Mouse (Mus musculus): ENCODE data around the gene Snapc1. TPM values are rescaled to one million over a fixed set of nuclear protein-coding genes. Genes with fewer than 3 reads are reported as not detected.

Snapc1 gene
- 15.3 and 16.7 TPM in 2 replicates for polyA plus RNA-seq (2015; fragmentation: Nextera tagmentation; extraction: Ambion mirVana)

DNA sequence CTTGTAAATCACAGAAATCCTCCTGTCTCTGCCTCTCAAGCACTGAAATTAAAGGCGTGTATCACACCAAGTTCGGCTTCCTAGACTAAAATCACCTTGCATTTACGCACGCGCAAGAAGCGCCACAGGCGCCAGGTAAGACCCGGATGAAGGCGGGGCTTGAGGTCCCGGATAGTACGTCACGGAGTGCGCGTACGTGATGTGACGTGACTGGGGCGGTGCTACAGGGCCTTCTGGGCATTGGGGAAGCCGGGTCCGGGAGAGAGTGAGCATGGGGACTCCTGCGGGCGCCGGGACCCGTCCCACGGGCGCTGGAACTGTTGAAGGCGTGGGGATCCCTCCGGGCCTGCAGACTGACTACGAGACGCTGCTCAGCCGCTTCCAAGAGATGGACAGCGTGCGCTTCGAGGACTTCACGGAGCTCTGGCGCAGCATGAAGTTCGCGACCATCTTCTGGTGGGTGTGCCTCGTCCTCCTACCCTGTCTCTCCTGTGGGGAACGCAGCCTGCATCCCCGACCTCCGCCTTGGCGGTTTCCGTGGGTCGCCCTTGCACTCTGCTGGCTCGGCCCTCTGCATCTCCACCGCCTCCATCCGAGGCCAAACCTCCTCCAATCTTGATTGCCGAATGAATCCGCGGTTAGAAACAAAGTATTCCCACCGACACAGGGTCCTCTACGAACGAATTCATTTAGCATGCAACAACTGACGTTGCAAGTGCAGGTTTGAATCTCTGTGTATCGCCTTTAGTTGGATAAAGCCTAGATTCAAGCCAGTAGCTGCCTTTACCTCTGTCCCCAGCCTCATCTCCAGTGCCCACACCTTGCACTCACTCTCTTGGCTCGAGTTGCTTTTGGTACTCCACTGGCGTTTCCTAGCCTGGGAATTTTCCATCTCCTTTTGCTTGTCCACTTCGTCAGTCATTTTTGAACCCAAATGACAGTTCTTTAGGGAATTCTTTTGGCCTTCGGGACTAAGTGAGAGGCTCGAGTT is at the start of gene Snapc1:
Gene Snapc1 (plus strand): TSS at position 191 of the 991 bp plus-strand sequence.
- WGBS = under 1% methylated on average over 60 of the region's 60 CpGs
- H3K4me3 ChIP-seq = peak within 1 kb of the TSS; percentile 71

GRCm38 (mm10) chr12:73918479-73918878 is 45.8 kb upstream of the Snapc1 start:
- no peak for ATAC-seq (ENCODE audit: extremely low read depth, insufficient number of reproducible peaks, low FRiP score, low TSS enrichment)
- Histone ChIP-seq H3K27ac (replicated peaks) (no peak overlapping the region), H3K4me2 (no peak overlapping the region), H3K36me3 (0 out of 2 replicates have a peak, but pooled peaks cover 3% of the 10 kb centered on the region), H3K4me3 (no peak overlapping the region), H3K27me3 (replicated peaks) (no peaks in the 10 kb centered on the region), H3K9me3 (no peaks in the 10 kb centered on the region), H3K9ac (no peak overlapping the region), H3K4me1 (peaks cover 38% of the 10 kb centered on the region)
- WGBS = 86% methylated on average over 5 of the region's 5 CpGs

More for the DNA sequence above, at the start of gene Snapc1:
- no peaks in the 10 kb centered on the region for H3K9me3 ChIP-seq
- no peaks in the 10 kb centered on the region; the same call in 1 of the 2 replicates for H3K27me3 ChIP-seq (replicated peaks)
- H3K4me1 ChIP-seq = peaks cover 12% of the 10 kb centered on the region
- peak within 1 kb of the TSS; percentile 75 for H3K27ac ChIP-seq (replicated peaks)
- peak; percentile 99 for ATAC-seq (ENCODE audit: extremely low read depth, insufficient number of reproducible peaks, low FRiP score, low TSS enrichment)
- peak within 1 kb of the TSS; percentile 87 for H3K9ac ChIP-seq
- H3K4me2 ChIP-seq = peak within 1 kb of the TSS; percentile 86
- H3K36me3 ChIP-seq = peaks cover 26% of the 10 kb centered on the region

DNA sequence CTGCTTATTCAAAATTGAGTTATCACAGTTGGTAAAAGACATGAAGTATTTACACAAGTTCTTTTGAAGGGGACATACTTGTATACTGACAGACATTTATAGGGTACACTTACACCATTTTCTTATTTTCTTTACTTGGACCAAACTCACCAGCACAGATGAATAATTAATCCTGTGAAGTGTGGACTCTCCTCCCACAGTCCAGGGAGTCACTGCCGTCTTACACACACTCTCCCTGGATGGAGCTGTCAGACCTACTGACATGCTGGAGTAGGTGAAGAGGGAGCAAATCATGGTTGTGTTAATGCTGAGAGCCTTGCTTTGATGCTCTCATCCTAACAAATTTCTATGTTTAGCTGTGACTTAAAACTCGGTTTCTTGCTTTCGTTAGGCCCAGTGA is 34.0 kb upstream of the Snapc1 start:
- no peak overlapping the region for H3K9ac ChIP-seq
- H3K9me3 ChIP-seq = no peaks in the 10 kb centered on the region
- no peak overlapping the region; the same call in 1 of the 2 replicates for H3K27ac ChIP-seq (replicated peaks)
- no peaks in the 10 kb centered on the region for H3K27me3 ChIP-seq (replicated peaks)
- H3K4me1 ChIP-seq = peaks cover 5% of the 10 kb centered on the region; the same call in 1 of the 2 replicates
- no peak for ATAC-seq (ENCODE audit: extremely low read depth, insufficient number of reproducible peaks, low FRiP score, low TSS enrichment)
- 56% methylated on average over 3 of the region's 3 CpGs for whole genome bisulfite sequencing
- no peak overlapping the region for H3K4me2 ChIP-seq
- H3K4me3 ChIP-seq = no peak overlapping the region
- peaks cover 81% of the 10 kb centered on the region for H3K36me3 ChIP-seq

GRCm38 (mm10) chr12:73931274-73931673 is 33.0 kb upstream of the Snapc1 start:
- Histone ChIP-seq H3K27me3 (replicated peaks) (no peaks in the 10 kb centered on the region), H3K27ac (replicated peaks) (no peak overlapping the region), H3K36me3 (peaks cover 89% of the 10 kb centered on the region), H3K9me3 (no peaks in the 10 kb centered on the region), H3K9ac (no peak overlapping the region), H3K4me3 (no peak overlapping the region), H3K4me2 (no peak overlapping the region), H3K4me1 (no peaks in the 10 kb centered on the region)
- WGBS = 48% methylated on average over 5 of the region's 5 CpGs
- ATAC-seq (ENCODE audit: extremely low read depth, insufficient number of reproducible peaks, low FRiP score, low TSS enrichment) = no peak

- Histone ChIP-seq H3K27ac (replicated peaks) (no peak overlapping the region), H3K36me3 (peaks cover 94% of the 10 kb centered on the region), H3K9me3 (no peaks in the 10 kb centered on the region), H3K4me1 (no peaks in the 10 kb centered on the region), H3K9ac (no peak overlapping the region), H3K4me3 (no peak overlapping the region), H3K4me2 (no peak overlapping the region), H3K27me3 (replicated peaks) (no peaks in the 10 kb centered on the region)
- 64% methylated on average over 2 of the region's 2 CpGs for WGBS
- no peak for ATAC-seq (ENCODE audit: extremely low read depth, insufficient number of reproducible peaks, low FRiP score, low TSS enrichment)
These were observed 29.8 kb upstream of the Snapc1 start for GRCm38 (mm10) chr12:73934528-73934927.

DNA sequence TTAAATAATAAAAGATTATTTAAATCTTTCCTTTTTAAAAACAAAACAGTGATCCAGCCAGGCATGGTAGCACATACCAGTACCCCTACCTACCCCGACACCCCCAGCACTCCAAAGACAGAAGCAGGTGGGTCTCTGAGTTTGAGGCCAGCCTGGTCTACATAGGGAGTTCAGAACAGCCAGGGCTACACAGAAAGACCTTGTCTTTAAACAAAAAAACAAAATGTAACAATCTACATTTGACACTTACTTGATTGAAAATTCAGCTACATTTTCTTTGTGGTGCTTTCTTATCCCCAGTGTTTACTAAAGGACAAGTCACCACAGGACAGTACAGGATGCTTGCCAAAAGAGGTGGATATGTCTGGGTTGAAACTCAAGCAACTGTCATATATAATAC is 26.9 kb upstream of the Snapc1 start, which contains the start of gene Gm49321:
Gene Gm49321 (plus strand): TSS at position 301 of the 400 bp plus-strand sequence.
- ATAC-seq (ENCODE audit: extremely low read depth, insufficient number of reproducible peaks, low FRiP score, low TSS enrichment) = no peak
- peaks cover 8% of the 10 kb centered on the region; the same call in 1 of the 2 replicates for H3K4me1 ChIP-seq
- no peak within 1 kb of the TSS for H3K27ac ChIP-seq (replicated peaks)
- H3K27me3 ChIP-seq (replicated peaks) = no peaks in the 10 kb centered on the region
- WGBS = 90% methylated on average over 1 of the region's 1 CpGs
- no peak within 1 kb of the TSS for H3K4me2 ChIP-seq
- peaks cover 94% of the 10 kb centered on the region for H3K36me3 ChIP-seq
- H3K9me3 ChIP-seq = no peaks in the 10 kb centered on the region
- no peak within 1 kb of the TSS for H3K9ac ChIP-seq
- no peak within 1 kb of the TSS for H3K4me3 ChIP-seq

- no peak for ATAC-seq (ENCODE audit: extremely low read depth, insufficient number of reproducible peaks, low FRiP score, low TSS enrichment)
- Histone ChIP-seq H3K4me2 (no peak overlapping the region), H3K27me3 (replicated peaks) (no peaks in the 10 kb centered on the region), H3K4me3 (no peak overlapping the region), H3K9ac (no peak overlapping the region), H3K9me3 (no peaks in the 10 kb centered on the region), H3K4me1 (peaks cover 12% of the 10 kb centered on the region; the same call in 1 of the 2 replicates), H3K36me3 (peaks cover 92% of the 10 kb centered on the region), H3K27ac (replicated peaks) (no peak overlapping the region)
- 80% methylated on average over 6 of the region's 6 CpGs for WGBS
These were observed 24.7 kb upstream of the Snapc1 start for GRCm38 (mm10) chr12:73939542-73939941.

DNA sequence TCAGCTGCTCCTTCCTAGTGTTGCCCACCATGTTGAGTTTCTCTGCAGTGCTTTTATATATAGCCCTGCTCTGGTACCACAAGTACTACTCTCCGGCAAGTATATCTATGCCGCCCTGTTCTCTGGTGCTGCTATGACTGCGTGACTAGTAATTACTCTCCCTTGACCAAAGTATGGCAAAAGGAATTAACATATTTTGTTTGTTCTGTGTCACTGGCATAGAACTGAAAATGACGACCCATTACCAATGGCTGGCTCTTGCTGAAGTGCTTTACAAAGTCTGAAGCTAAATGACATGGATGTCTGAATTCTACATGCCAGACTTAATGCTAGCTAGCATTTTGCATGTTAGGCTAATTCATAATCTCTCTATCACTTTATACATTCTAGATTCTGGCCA is 15.9 kb upstream of the Snapc1 start:
- Histone ChIP-seq H3K4me3 (peak overlapping the region; percentile 55), H3K9me3 (no peaks in the 10 kb centered on the region), H3K36me3 (peaks cover 41% of the 10 kb centered on the region), H3K27me3 (replicated peaks) (no peaks in the 10 kb centered on the region), H3K9ac (peak overlapping the region; percentile 82), H3K4me2 (peak overlapping the region; percentile 70), H3K27ac (replicated peaks) (peak overlapping the region; percentile 81), H3K4me1 (peaks cover 27% of the 10 kb centered on the region)
- 76% methylated on average over 4 of the region's 4 CpGs for WGBS
- no peak for ATAC-seq (ENCODE audit: extremely low read depth, insufficient number of reproducible peaks, low FRiP score, low TSS enrichment)

DNA sequence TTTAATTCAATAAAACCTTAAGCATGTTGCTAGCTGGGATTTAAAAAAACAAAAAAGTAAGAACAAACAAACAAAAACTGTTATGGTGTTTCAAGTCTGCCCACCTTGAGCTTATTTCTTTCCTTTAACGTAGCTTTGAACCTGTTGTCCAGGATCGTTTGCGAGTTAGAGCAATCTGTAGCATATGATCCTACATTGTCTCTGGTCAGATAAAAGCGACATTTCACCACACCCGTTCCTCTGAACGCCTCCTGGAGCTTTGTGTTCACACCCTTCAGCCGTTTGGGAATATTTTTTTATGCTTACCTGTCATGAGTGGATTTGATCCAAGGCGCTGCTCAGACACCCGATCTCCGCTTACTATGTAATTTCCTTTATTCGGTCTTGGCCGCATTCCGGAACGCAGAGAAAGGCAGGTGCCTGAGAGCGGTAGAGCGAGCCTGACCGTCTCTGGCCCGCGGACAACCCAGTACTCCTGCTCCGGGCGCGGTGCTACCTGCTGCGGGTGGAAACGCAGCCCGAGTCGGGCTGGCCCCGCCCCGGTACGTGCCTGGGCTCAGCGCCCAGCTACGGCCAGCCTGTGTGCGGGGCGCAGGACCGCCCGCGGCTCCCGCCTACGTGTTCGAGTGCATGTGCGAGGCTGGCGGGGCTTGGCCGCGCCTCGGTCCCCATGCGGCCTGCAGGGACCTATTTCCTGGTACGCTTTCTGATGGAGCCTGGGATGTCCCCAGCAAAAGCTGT is 14.8 kb upstream of the Snapc1 start:
- H3K27ac ChIP-seq (replicated peaks) = peak overlapping the region; percentile 81
- H3K9ac ChIP-seq = peak overlapping the region; percentile 82
- H3K4me2 ChIP-seq = peak overlapping the region; percentile 70
- H3K36me3 ChIP-seq = peaks cover 31% of the 10 kb centered on the region
- peak; percentile 78 for ATAC-seq (ENCODE audit: extremely low read depth, insufficient number of reproducible peaks, low FRiP score, low TSS enrichment)
- no peaks in the 10 kb centered on the region for H3K9me3 ChIP-seq
- peaks cover 38% of the 10 kb centered on the region for H3K4me1 ChIP-seq
- 4% methylated on average over 46 of the region's 46 CpGs for WGBS
- H3K4me3 ChIP-seq = peak overlapping the region; percentile 55
- no peaks in the 10 kb centered on the region for H3K27me3 ChIP-seq (replicated peaks)

GRCm38 (mm10) chr12:73952879-73953278 is 11.4 kb upstream of the Snapc1 start:
- no peaks in the 10 kb centered on the region for H3K9me3 ChIP-seq
- H3K27me3 ChIP-seq (replicated peaks) = no peaks in the 10 kb centered on the region
- peaks cover 46% of the 10 kb centered on the region for H3K4me1 ChIP-seq
- 4% methylated on average over 15 of the region's 15 CpGs for WGBS
- peak overlapping the region; percentile 79 for H3K4me2 ChIP-seq
- peak overlapping the region; percentile 73 for H3K27ac ChIP-seq (replicated peaks)
- peak overlapping the region; percentile 51 for H3K4me3 ChIP-seq
- H3K36me3 ChIP-seq = peaks cover 12% of the 10 kb centered on the region
- H3K9ac ChIP-seq = peak overlapping the region; percentile 78
- ATAC-seq (ENCODE audit: extremely low read depth, insufficient number of reproducible peaks, low FRiP score, low TSS enrichment) = no peak

Data from heart, embryonic 13.5 days (tissue).